Mouse (Mus musculus) hematopoietic stem cell, adult 5-6 weeks (primary cell): Measurements from ENCODE around the gene Ube2d1. TPM values are rescaled to one million over a fixed set of nuclear protein-coding genes. Genes with fewer than 3 reads are reported as not detected.

Experiments
- ATAC-seq, 2 experiments: fragments of 125-278 bp in 1 of 2; replicated peaks in 1 of 2; 2 replicates each; pipeline ENCODE4 v1.8.0; 2016 to 2017; ENCODE audit warnings: inconsistent platforms in 2 of 2, mild to moderate bottlenecking in 2 of 2, moderate number of reproducible peaks in 2 of 2, low read depth in 1 of 2, moderate TSS enrichment in 1 of 2; ENCODE audit not compliant: low FRiP score in 2 of 2, poor library complexity in 2 of 2, severe bottlenecking in 2 of 2, insufficient read depth in 1 of 2, low TSS enrichment in 1 of 2
- total RNA-seq: library from RNA; stranded (forward); fragments of 172-1452, 232-1000 nt; gene quantifications from 2 replicates; pipeline ENCODE4 v1.2.3, GENCODE M21; 2017

The Ube2d1 gene
- total RNA-seq, 1 experiment from 2014 or later = 7.8 TPM

DNA sequence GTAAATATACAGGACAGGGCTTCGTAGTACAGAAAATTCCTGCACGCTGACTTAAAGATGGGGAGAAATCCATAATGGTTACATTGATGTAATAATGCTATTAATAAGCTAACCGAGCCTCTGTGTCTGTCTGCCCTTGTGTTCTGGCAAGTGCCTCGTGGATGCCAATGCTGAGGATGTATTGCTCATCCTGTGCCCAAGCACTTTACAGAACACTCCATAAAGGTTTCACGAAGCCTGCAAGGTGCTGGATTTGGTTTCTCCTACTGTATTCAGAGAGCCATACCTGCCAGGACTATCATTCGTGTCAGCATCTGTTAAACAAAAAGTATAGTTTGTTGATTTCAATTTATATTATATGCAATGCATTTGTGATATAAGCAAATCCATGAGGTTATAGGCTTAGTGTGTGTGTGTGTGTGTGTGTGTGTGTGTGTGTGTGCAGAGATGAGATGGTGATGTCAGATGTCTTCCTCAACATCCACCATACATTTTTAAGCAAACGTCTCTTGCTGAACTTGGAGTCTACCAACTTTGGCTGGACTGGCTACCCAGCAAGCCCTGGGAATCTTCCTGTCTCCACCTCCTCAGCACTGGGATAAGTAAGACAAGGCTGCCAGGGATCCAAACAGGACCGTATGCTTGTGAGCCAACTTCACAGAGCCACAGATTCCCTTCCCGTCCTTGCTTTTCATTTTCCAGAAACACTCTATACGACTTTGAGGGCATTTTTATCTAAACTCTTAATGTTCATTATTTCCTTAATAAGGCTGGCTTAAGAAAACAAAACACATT, 35.8 kb downstream of the Ube2d1 start:
- no peak for ATAC-seq

DNA sequence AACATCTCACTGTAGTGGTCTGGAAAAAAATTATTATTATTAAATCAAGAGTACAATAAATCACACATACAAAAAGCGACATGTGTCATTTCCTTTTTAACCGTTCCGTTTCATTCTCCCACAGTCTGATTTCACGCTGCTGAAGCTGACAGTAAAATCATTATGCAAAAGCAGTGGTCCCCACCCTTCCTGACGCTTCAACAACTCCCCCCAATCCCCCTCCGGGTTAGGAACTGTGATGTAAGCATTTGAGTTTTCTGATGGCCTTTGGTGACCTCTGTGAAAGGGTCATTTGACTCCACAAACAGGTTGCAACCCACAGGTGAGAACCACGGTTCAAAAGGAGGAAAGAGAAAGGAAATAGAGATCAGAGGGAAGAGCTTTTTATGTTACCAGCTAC, 38.1 kb downstream of the Ube2d1 start:
- ATAC-seq = no peak

DNA sequence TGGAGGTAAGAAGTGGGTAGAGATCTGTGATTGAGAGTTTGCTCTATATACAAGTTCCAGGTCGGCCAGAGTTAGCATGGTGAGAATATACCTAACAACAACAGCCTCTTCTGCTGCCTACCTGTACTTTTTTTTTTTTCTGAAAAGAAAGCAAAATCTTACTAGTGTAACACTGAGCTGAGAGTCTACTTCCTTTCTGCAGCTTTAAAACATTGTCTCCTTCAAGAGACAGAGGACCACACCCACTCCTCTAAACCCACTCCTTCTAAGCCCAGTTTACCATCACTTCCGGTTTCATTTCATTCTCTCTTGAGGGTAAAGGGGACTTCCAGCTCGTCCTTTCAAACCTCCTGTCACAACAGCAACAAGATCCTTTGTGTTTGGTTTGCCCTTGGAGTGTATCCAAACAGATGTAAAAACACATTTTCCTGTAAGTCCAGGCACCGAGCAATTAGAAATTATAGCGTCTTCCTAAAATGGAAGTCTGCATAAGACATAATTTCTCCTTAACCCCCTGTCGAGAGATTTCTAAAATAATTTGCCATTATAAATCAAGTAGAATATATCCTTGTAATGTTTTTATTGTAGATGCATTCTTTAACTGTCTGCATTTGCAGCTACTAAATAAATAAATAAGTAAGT, 45.5 kb downstream of the Ube2d1 start:
- peak; percentile 19 to 24; a peak in 1 of 4 replicates for ATAC-seq

DNA sequence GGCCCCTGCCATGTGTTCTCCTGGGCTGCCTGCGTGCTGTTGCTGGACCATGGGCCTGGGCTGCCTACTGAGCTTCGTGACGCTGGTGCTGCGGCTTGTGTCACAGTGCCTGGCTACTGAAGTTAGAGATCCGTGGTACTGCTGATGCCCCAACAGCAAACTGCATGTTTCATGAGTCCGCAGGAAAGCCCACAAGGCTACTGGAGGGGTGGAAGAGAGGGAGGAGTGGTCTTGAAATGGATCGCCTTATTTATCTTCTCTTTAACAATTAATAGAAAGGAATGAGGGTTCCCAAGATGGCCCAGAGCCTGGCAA, 46.9 kb downstream of the Ube2d1 start, which contains the start of gene Tfam:
Gene Tfam (minus strand): TSS at position 41 of the 315 bp plus-strand sequence.
- ATAC-seq = no peak

DNA sequence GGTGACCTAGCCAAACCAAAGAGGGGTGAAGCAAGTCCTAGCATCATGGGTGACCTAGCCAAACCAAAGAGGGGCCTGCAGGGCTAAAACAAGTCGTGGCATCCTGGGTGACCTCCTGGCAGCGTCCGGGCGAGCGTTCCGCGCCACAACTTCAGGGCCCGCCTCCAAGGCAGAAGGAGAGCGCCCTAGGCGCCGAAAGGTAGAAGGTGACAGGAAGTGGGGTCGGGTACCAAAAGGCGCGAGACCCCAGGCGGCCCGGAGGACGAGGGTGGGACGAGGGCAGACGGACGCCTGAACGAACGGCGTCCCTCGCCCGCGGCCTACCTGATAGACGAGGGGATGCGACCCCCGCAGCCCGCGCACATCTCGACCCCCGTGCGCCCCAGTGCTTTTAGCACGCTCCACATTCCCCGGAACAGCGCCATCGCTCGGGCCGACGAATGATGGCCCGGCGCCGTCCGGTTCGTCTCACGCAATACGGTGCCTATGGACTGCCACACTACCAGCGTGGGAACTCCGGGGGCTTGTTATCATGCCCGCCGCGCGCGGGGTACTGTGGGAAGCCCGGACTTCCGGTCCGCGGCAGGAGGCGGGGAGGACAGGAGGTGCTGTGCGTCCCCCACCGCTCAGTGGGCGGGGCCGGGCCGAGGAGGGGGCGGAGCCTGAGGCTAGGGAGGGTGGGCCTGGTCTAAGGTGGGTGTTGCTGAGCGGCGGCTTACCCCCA, 47.4 kb downstream of the Ube2d1 start:
- peak; percentile 95 for ATAC-seq

DNA sequence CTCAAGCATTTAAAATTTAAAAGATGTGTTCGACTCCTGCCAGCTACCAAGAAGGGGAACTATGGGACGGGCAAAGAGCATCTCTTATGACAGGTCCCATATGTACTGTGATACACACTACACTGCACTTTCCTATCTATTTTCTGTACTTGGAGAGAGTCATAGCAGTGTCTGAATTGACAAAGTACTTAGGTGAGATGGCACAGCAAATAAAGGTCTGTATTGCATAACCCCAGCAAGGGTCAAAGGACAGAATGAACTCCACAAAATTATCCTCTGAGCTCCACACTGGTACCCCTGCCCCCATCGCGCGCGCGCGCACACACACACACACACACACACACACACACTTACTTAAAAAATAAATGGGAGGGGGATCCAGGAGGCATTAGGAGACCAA, 51.0 kb downstream of the Ube2d1 start:
- no peak for ATAC-seq

DNA sequence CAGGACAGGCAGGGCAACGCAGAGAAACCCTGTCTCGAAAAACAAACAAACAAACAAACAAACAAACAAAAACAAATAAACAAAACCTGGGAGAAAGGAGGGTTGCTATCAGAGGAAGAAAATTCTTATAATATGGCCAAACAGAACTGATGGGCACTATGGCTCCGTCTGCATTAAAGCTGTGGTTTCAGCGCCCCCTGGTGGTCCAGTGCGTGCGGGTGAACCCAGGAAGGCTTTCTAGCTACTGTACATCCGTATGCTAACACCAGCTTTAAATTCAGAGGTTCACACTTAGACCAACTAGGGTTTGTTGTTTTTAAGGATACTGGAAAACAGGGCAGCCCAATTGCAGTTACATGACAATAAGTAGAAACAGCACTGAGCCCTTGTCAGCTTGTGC, 59.2 kb downstream of the Ube2d1 start:
- ATAC-seq = peak; percentile 77 to 78

DNA sequence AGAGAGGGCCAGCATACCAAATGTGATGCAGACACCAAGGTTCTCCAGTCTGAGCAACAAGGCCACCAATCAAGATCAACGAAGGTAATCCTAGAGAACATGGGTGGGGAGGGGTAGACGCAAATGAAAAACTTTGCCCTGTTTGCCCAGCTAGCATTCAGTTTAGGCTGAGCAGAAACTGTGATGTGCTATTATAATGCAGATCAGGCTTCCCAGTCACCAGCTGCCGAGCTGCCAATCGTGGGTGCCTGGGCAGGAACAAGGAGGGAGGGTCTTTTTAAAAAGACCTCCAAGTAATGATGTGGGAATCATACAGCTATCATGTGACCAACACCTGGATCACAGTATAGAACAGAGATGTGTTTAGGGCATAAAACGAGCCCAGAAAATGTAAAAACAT, 62.0 kb downstream of the Ube2d1 start:
- no peak for ATAC-seq

DNA sequence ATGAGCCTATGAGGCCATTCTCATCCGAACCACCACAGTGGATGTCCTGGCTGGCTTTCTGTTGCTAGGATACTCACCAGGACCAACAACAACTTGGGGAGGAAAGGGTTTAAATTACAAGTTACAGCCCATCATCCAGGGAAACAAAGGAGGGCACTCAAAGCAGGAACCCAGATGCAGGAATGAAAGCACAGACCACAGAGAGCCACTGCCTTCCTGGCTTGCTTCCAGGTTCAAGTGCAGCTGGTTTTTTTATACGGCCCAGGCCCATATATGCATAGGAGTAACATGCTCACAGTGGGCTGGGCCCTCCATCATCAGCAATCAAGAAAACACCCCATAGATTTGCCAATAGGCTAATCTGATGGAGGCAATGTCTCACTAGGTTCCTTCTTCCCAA, 62.4 kb downstream of the Ube2d1 start:
- ATAC-seq = no peak

DNA sequence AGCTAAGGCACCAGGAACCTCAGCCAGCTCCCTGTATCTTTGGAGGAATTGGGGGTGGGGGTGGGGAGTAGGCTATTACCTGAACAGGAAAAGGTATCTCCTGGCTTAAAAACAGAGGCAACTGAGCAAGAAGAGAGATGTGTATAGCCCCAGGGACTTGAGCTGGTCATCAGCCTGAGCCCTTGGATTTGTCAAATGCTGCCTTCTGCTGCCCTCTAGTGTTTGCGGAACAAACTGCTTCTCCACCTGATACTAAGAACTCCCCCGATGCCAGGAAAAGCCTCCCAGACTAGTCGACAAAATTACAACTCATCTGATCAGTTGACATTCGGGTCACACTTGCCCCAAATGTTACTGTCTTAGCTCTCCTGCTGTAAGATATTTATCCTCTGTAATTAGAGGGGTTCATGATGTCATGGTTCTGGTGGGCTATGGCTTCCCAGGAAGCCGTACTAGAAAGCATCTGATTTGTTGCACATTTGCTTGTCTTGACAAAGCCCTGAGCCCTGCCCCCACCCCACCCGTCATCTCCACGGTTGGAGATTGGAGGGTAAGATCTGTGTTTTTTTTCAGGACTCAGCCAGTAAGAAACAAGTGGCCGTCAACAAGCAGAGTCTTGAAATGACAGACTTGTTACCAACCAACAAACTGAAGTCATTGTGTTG, 66.7 kb downstream of the Ube2d1 start:
- peak; percentile 83 to 87 for ATAC-seq

DNA sequence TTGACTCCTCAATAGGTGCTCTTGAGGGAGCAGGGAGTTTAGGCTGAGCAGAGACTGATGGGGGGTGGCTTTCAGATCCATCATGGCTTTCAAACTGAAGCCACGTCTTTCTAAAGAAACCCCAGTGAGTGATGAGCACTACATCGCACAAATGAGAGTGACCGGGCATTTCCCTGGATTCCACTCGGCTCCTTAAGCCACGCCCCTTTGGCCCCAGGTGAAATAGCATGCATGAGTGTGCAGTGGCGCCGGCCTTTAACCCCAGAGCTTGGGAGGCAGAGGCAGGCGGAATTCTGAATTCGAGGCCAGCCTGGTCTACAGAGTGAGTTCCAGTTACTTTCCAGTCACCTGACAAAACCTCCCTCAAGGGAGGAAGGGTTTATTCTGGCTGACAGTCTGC, 69.1 kb downstream of the Ube2d1 start:
- ATAC-seq = no peak

Other genes with a start within 250 kb of the Ube2d1 start
- 0.40 TPM in 1 of 2 replicates, not detected in the other for gene Bicc1, start 125.6 kb downstream of the Ube2d1 start, total RNA-seq
- gene Tfam, start 47.0 kb downstream of the Ube2d1 start, total RNA-seq = 146 and 177 TPM in 2 replicates
- 16.9 and 21.0 TPM in 2 replicates for gene Cisd1, start 59.7 kb upstream of the Ube2d1 start, total RNA-seq
- 18.0 and 19.2 TPM in 2 replicates for gene Ipmk, start 62.5 kb upstream of the Ube2d1 start, total RNA-seq